Mouse (Mus musculus): Measurements from ENCODE around the gene Cercam. TPM values are rescaled to one million over a fixed set of nuclear protein-coding genes. Genes with fewer than 3 reads are reported as not detected.

Cercam gene
- polyA plus RNA-seq, 1 experiment = 25.9 TPM

DNA sequence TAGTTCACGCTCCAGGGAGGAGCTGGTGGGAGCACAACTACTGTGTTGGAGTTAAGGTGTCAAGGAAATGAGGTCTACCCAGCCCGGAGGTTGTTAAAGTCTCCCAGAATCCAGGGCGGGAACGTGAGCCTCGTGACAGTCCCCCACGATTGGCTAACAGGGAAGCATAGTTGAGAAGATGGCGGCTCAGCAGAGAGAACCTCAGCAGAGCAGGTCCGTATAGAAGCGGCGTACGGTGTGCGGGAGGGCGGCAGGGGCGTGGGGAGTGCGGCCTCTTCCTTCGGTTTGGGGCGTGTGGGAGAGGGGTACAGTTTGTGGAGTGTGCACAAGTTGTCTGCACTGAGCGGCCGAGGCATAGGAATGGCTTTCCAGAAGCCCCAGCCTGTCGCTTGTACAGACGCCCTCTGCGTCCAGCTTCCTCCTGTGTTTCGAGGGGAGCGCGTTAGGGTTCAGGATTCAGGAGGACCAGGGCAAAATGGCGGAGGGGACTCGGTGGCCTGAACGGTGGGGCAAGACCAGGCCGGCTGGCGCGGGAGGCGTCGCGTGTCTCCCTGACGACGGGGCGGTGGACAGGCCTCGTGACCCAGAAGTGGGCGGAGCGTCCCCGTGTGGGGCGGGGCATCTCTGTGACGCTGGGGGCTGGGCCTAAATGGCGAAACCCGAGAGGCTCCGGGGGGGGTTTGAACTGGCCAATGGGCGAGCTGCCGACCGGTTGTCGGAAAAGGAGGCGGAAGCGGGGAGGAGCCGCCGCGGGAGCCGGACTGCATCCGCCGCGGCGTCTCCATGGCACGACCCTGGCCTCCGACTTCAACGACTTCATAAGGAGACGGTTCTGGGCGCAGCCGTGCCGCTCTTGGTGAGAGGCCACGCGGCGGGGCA is 20.3 kb downstream of the Cercam start, which contains the start of gene Odf2:
Gene Odf2, plus strand, starts transcription at position 156 of the 879 bp plus-strand sequence.
- H3K9me3 ChIP-seq (replicated peaks; ENCODE audit: control insufficient read depth, insufficient read depth, low read length, poor library complexity, severe bottlenecking) = no peaks in the 10 kb centered on the region
- TF ChIP-seq POLR2A (IDR thresholded peaks at IDR 0.05; ENCODE audit: insufficient read depth, low read length) = peak; percentile 42
- no peak for TF ChIP-seq EP300 (IDR thresholded peaks at IDR 0.05; ENCODE audit: insufficient read depth, low read depth, low read length)

DNA sequence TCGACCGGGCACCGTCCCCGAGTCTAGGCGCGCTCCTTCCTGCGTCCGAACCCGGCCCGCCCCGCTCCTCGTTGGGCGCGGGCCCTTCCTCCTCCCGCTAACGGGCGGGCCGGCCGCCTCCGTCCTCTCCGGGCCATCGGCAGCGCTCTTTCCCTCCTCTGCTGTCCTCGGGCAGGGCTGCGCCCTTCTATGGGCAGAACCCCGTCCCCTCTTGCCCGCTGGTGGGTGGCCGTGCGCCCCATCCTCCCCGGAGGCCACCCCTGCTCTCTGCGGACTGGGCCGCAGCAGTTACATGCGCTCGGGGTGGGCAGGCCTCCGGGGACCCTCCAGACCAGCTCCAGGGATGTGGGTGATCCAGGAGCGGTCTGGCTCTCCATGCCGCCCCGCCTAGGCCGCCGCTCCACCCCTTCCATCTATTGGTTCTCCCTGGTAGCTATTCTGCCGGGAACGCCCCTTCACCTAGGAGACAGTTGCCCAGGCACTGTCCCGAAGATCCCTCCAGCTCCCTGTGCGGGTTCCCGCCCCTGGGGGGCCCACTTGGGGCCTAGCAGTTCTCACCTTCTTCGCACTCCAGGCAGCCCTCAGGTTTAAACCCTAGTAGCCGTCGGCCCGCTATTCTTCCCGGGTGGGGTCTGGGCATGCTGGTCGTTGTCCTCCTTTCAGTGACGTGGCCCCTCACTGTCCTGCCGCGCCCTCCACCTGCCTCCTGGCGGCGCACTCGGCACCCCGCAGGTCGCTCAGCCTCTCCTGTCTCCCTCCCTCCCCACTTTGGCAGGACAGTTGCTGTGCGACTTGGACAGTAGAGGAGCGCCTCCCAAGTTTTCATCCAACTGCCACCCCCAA is 21.2 kb downstream of the Cercam start:
- peak overlapping the region; percentile 30; the same call in 1 of the 2 replicates for H3K27ac ChIP-seq (ENCODE audit: insufficient read depth, low read length)
- H3K27me3 ChIP-seq (ENCODE audit: control insufficient read depth, insufficient read depth, low read length, poor library complexity, severe bottlenecking) = no peaks in the 10 kb centered on the region
- no peaks in the 10 kb centered on the region for H3K4me1 ChIP-seq (ENCODE audit: control insufficient read depth, insufficient read depth, low read length)
- no peaks in the 10 kb centered on the region for H3K9me3 ChIP-seq (replicated peaks; ENCODE audit: control insufficient read depth, insufficient read depth, low read length, poor library complexity, severe bottlenecking)
- H3K36me3 ChIP-seq (ENCODE audit: control insufficient read depth, insufficient read depth, low read length, poor library complexity, severe bottlenecking) = peaks cover 29% of the 10 kb centered on the region
- H3K4me3 ChIP-seq (ENCODE audit: low read depth, low read length) = peak overlapping the region; percentile 86
- TF ChIP-seq POLR2A (IDR thresholded peaks at IDR 0.05; ENCODE audit: insufficient read depth, low read length) = peak; percentile 7
- TF ChIP-seq EP300 (IDR thresholded peaks at IDR 0.05; ENCODE audit: insufficient read depth, low read depth, low read length) = no peak
- TF ChIP-seq CTCF (IDR thresholded peaks at IDR 0.05; ENCODE audit: low read depth, low read length) = peak; percentile 60
- peak overlapping the region; percentile 96 for H3K9ac ChIP-seq (ENCODE audit: low read depth, poor library complexity, severe bottlenecking)

More for the DNA sequence above, 20.3 kb downstream of the Cercam start, which contains the start of gene Odf2:
- Histone ChIP-seq H3K27ac (ENCODE audit: insufficient read depth, low read length) (peak within 1 kb of the TSS; percentile 30), H3K4me3 (ENCODE audit: low read depth, low read length) (peak within 1 kb of the TSS; percentile 86), H3K27me3 (ENCODE audit: control insufficient read depth, insufficient read depth, low read length, poor library complexity, severe bottlenecking) (no peaks in the 10 kb centered on the region), H3K9ac (ENCODE audit: low read depth, poor library complexity, severe bottlenecking) (peak within 1 kb of the TSS; percentile 96), H3K4me1 (ENCODE audit: control insufficient read depth, insufficient read depth, low read length) (no peaks in the 10 kb centered on the region), H3K36me3 (ENCODE audit: control insufficient read depth, insufficient read depth, low read length, poor library complexity, severe bottlenecking) (peaks cover 22% of the 10 kb centered on the region)

DNA sequence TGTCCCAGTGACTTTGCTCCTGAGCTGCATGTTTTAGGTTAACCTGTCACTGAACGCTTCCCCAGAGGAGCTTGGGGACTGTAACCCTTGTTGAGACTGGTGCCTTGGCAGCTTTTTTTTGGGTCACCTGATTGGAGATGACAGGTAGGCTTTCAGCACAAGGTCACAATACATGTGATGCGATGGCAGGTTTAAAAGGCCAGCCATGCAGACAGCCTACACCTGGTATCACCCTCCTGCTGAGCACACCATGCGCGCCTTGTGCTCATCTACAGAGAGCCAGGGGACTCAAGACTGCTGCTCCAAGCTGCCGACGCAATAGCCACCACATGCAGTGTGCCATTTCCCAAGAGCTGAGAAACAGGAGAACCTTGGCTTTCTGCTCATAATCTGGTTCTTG is 22.8 kb downstream of the Cercam start:
- H3K4me3 ChIP-seq (ENCODE audit: low read depth, low read length) = no peak overlapping the region
- TF ChIP-seq EP300 (IDR thresholded peaks at IDR 0.05; ENCODE audit: insufficient read depth, low read depth, low read length) = no peak
- TF ChIP-seq CTCF (IDR thresholded peaks at IDR 0.05; ENCODE audit: low read depth, low read length) = no peak
- no peak for TF ChIP-seq POLR2A (IDR thresholded peaks at IDR 0.05; ENCODE audit: insufficient read depth, low read length)

DNA sequence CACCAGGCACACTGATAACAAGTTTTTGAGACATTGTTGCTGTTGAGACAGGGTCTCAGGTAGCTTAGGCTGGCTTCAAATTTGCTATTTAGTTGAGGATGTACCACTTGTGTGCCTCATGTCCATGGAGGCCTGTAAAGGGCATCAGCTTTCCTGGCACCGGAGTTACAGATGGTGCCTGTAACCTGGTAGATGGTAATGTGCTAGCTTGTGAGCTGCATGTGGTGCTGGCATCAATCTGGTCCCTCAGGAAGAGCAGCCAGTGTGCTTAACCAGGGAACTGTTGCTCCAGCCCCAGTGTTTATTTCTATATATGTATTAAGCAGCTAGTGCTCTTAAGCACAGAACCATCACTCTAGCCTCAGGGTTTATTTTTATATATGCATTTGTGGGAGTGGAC is 27.1 kb downstream of the Cercam start:
- no peaks in the 10 kb centered on the region for H3K4me1 ChIP-seq (ENCODE audit: control insufficient read depth, insufficient read depth, low read length)
- no peak overlapping the region for H3K9ac ChIP-seq (ENCODE audit: low read depth, poor library complexity, severe bottlenecking)

More for the DNA sequence above, 22.8 kb downstream of the Cercam start:
- H3K4me1 ChIP-seq (ENCODE audit: control insufficient read depth, insufficient read depth, low read length) = no peaks in the 10 kb centered on the region
- no peaks in the 10 kb centered on the region for H3K27me3 ChIP-seq (ENCODE audit: control insufficient read depth, insufficient read depth, low read length, poor library complexity, severe bottlenecking)
- H3K9me3 ChIP-seq (replicated peaks; ENCODE audit: control insufficient read depth, insufficient read depth, low read length, poor library complexity, severe bottlenecking) = no peaks in the 10 kb centered on the region
- peaks cover 39% of the 10 kb centered on the region for H3K36me3 ChIP-seq (ENCODE audit: control insufficient read depth, insufficient read depth, low read length, poor library complexity, severe bottlenecking)
- H3K27ac ChIP-seq (ENCODE audit: insufficient read depth, low read length) = no peak overlapping the region
- no peak overlapping the region for H3K9ac ChIP-seq (ENCODE audit: low read depth, poor library complexity, severe bottlenecking)

DNA sequence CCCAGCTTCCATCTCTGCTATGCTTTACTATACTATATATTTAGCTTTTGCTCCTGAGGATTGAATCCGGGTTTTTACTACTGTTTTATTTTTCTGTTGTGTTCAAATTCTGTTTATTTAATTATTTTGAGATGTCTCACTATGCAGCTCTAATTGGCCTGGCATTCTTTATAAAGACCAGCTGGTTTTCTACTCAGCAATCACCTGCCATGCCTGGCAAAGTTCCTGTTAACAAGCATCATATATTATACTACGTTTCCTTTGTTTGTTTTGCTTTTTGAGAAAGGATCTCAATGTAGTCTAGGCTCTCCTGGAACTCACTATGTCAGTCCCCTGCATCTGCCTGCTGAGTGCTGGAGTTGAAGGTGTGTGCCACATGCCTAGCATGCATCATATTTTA is 28.4 kb downstream of the Cercam start:
- no peak for TF ChIP-seq POLR2A (IDR thresholded peaks at IDR 0.05; ENCODE audit: insufficient read depth, low read length)
- TF ChIP-seq CTCF (IDR thresholded peaks at IDR 0.05; ENCODE audit: low read depth, low read length) = no peak
- Histone ChIP-seq H3K27ac (ENCODE audit: insufficient read depth, low read length) (no peak overlapping the region), H3K4me3 (ENCODE audit: low read depth, low read length) (no peak overlapping the region), H3K9me3 (replicated peaks; ENCODE audit: control insufficient read depth, insufficient read depth, low read length, poor library complexity, severe bottlenecking) (no peaks in the 10 kb centered on the region), H3K4me1 (ENCODE audit: control insufficient read depth, insufficient read depth, low read length) (no peaks in the 10 kb centered on the region), H3K9ac (ENCODE audit: low read depth, poor library complexity, severe bottlenecking) (no peak overlapping the region), H3K27me3 (ENCODE audit: control insufficient read depth, insufficient read depth, low read length, poor library complexity, severe bottlenecking) (no peaks in the 10 kb centered on the region), H3K36me3 (ENCODE audit: control insufficient read depth, insufficient read depth, low read length, poor library complexity, severe bottlenecking) (peaks cover 88% of the 10 kb centered on the region)

More for the DNA sequence above, 27.1 kb downstream of the Cercam start:
- Histone ChIP-seq H3K27me3 (ENCODE audit: control insufficient read depth, insufficient read depth, low read length, poor library complexity, severe bottlenecking) (no peaks in the 10 kb centered on the region), H3K36me3 (ENCODE audit: control insufficient read depth, insufficient read depth, low read length, poor library complexity, severe bottlenecking) (peaks cover 81% of the 10 kb centered on the region), H3K27ac (ENCODE audit: insufficient read depth, low read length) (no peak overlapping the region), H3K9me3 (replicated peaks; ENCODE audit: control insufficient read depth, insufficient read depth, low read length, poor library complexity, severe bottlenecking) (no peaks in the 10 kb centered on the region), H3K4me3 (ENCODE audit: low read depth, low read length) (no peak overlapping the region)
- TF ChIP-seq POLR2A (IDR thresholded peaks at IDR 0.05; ENCODE audit: insufficient read depth, low read length) = no peak
- no peak for TF ChIP-seq EP300 (IDR thresholded peaks at IDR 0.05; ENCODE audit: insufficient read depth, low read depth, low read length)
- TF ChIP-seq CTCF (IDR thresholded peaks at IDR 0.05; ENCODE audit: low read depth, low read length) = no peak

Data from ES-Bruce4 (cell line).